Mouse (Mus musculus) intestine, embryonic 14.5 days (tissue): ENCODE measurements around the gene Slc22a23. TPM values are rescaled to one million over a fixed set of nuclear protein-coding genes. Genes with fewer than 3 reads are reported as not detected.

Experiments used
- ATAC-seq: fragments of 200-750 bp; cut with Nextera tagmentation; replicated peaks from 2 replicates; pipeline ENCODE4 v1.8.0; 2017; ENCODE audit warnings: low read depth, moderate number of reproducible peaks, moderate TSS enrichment, moderate library complexity; ENCODE audit not compliant: low FRiP score, low TSS enrichment
- DNase-seq: peaks from one replicate; pipeline ENCODE4 v3.0.0-alpha.2; 2018; ENCODE audit warnings: low spot score
- H3K27ac ChIP-seq: fragments of 300-500 bp; sonication (generic); 2 replicates; pipeline ENCODE4 v1.5.1; 2014; ENCODE audit warnings: low read depth, mild to moderate bottlenecking, control low read depth
- H3K27me3 ChIP-seq: fragments of 300-500 bp; sonication (generic); replicated peaks from 2 replicates; pipeline ENCODE4 v1.6.1; 2014; ENCODE audit warnings: low read length, control low read depth; ENCODE audit not compliant: control insufficient read depth, insufficient read depth
- H3K36me3 ChIP-seq: fragments of 300-500 bp; sonication (generic); 2 replicates; pipeline ENCODE4 v1.6.1; 2014; ENCODE audit warnings: low read length, control low read depth; ENCODE audit not compliant: control insufficient read depth, insufficient read depth
- H3K4me1 ChIP-seq: fragments of 300-500 bp; sonication (generic); replicated peaks from 2 replicates; pipeline ENCODE4 v1.6.1; 2014; ENCODE audit warnings: low read length, control low read depth, mixed read lengths; ENCODE audit not compliant: control insufficient read depth, insufficient read depth
- H3K4me2 ChIP-seq: fragments of 300-500 bp; sonication (generic); 2 replicates; pipeline ENCODE4 v1.6.1; 2014; ENCODE audit warnings: low read length
- H3K4me3 ChIP-seq: fragments of 300-500 bp; sonication (generic); 2 replicates; pipeline ENCODE4 v1.5.1; 2014; ENCODE audit warnings: low read depth, low read length, control low read depth, mixed read lengths
- H3K9ac ChIP-seq: fragments of 300-500 bp; sonication (generic); 2 replicates; pipeline ENCODE4 v1.6.1; 2014; ENCODE audit warnings: mild to moderate bottlenecking, low read length
- H3K9me3 ChIP-seq: fragments of 300-500 bp; sonication (generic); 2 replicates; pipeline ENCODE4 v1.6.1; 2016; ENCODE audit warnings: low read length, control low read depth; ENCODE audit not compliant: control insufficient read depth
- WGBS: fragments of 180-500 bp; shearing (Covaris S2); extraction: QIAGEN DNeasy Blood & Tissue Kit; methylation state at CpG from one replicate; pipeline ENCODE4 v1.1.7; 2014; 5-methylcytosine and 5-hydroxymethylcytosine counted together
- polyA plus RNA-seq: library from polyadenylated mRNA; unstranded; fragments of >200 nt; fragmentation: Nextera tagmentation; extraction: Ambion mirVana; gene quantifications from 2 replicates; pipeline ENCODE4 v1.2.1, GENCODE M21; 2014

The Slc22a23 gene
- polyA plus RNA-seq, 1 experiment from 2014 or later: 4.0 TPM

DNA sequence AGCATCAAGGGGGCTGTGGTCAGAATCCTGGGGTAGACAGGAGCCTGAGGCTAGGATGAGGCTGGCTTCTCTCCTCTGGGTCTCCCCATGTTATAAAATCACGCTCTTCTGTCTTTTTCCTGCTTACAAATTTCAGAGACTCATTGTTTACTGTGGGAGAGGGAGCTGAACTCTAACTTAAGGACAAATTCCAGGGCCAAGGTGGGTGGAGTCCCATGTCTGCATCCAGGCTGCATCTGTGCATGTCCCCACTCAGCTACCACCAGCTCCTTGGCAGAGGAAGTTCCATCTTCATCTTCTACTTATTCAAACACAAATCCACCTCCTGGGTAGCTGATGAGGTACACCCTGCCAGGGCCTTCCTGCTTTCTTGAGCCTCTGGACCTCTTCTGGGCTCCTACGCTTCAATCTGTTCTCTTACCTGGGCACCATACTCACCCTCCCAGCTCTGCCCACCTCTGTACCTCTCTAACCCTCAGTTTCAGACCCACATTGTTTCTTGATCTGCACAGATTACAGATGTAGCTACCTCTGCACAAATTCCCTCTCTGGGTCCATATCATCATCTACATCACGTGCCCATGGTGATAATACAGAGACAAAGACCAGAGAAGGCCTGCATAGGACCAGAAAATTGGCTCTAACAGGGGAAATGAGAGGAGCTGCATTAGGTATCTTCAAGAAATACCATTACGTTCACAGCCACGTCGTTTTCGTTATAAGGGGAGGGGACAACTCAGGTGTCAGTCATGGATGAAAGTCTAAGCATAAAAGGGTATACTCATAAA is 13.4 kb downstream of the Slc22a23 start:
- 87% methylated on average over 7 of the region's 7 CpGs for WGBS
- H3K27me3 ChIP-seq: no peaks in the 10 kb centered on the region

DNA sequence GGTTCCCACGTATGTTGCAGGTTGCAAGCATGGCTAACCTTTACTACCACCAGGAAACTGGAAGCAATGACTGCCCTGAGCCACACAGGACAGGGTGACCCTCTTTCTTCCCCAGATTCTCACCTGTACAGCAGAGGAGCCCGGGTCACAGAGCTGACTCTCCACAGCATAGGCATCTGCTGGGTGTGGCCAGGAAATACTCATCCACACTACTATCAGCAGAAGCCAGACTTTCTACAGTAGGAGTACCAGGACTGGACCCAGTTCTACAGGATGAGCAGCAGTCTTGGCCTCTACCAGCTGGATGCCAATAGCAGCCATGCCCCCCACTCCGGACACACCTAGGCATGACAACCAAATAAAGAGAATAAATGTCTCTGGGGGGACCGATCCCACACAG is 15.4 kb downstream of the Slc22a23 start:
- no peak overlapping the region for H3K4me3 ChIP-seq
- WGBS: 87% methylated on average over 4 of the region's 4 CpGs
- ATAC-seq: no peak

More for the DNA sequence above, 13.4 kb downstream of the Slc22a23 start:
- Histone ChIP-seq H3K9me3 (no peaks in the 10 kb centered on the region), H3K4me3 (no peak overlapping the region), H3K4me2 (no peak overlapping the region), H3K36me3 (no peaks in the 10 kb centered on the region), H3K9ac (no peak overlapping the region), H3K27ac (no peak overlapping the region), H3K4me1 (no peaks in the 10 kb centered on the region)
- ATAC-seq (no peak), DNase-seq (no peak)

DNA sequence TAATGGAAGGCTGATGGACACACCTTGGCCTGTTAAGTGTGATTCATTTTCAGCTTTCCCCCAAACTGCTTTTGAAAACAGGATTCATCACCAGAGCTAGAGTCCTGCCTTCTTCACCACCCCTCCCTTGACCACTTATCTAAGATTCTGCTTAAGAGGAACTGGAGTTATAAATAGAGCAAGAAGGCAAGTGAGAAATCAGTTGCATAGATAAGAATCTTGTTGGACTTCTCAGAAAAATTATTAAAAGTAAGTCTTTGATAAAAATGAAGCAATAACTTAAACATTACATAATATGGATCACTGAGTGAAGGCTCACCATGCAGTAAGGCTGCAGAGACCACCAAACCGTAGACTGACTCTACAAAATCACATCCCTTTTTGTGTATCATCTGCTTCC is 18.0 kb downstream of the Slc22a23 start:
- no peaks in the 10 kb centered on the region for H3K9me3 ChIP-seq
- H3K4me1 ChIP-seq: no peaks in the 10 kb centered on the region
- no peaks in the 10 kb centered on the region for H3K27me3 ChIP-seq
- no peak for ATAC-seq
- WGBS: 90% methylated on average over 1 of the region's 1 CpGs
- H3K27ac ChIP-seq: no peak overlapping the region
- no peak for DNase-seq
- no peak overlapping the region for H3K4me2 ChIP-seq
- no peak overlapping the region for H3K9ac ChIP-seq
- no peak overlapping the region for H3K4me3 ChIP-seq
- no peaks in the 10 kb centered on the region for H3K36me3 ChIP-seq

More for the DNA sequence above, 15.4 kb downstream of the Slc22a23 start:
- no peak overlapping the region for H3K9ac ChIP-seq
- H3K36me3 ChIP-seq: no peaks in the 10 kb centered on the region
- H3K9me3 ChIP-seq: no peaks in the 10 kb centered on the region
- no peaks in the 10 kb centered on the region for H3K27me3 ChIP-seq
- DNase-seq: no peak
- H3K4me1 ChIP-seq: no peaks in the 10 kb centered on the region
- H3K27ac ChIP-seq: no peak overlapping the region
- no peak overlapping the region for H3K4me2 ChIP-seq

DNA sequence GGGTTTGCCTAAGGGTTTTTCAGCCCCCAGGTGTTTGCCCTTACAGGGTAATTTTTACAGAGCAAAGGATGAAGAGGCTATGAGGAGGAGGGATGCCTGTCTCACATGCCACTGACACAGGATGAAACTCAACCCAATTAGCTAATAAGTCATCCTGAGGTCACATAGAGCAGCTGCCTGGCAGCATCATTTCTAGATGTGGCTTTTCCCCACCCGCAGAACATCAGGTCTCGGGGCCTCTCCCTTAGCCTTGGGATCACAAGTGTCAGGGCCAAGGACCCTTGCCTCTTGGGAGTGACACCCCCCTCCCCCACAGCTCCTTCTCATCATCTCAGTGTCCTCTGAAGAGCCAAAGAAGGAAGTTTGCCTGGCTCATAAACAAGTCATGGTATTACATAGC is 21.6 kb downstream of the Slc22a23 start:
- H3K4me3 ChIP-seq: no peak overlapping the region
- H3K4me1 ChIP-seq: no peaks in the 10 kb centered on the region
- H3K27me3 ChIP-seq: no peaks in the 10 kb centered on the region
- H3K27ac ChIP-seq: no peak overlapping the region
- DNase-seq (no peak), ATAC-seq (no peak)
- H3K9me3 ChIP-seq: no peaks in the 10 kb centered on the region
- 56% methylated on average over 2 of the region's 2 CpGs for WGBS
- H3K36me3 ChIP-seq: no peaks in the 10 kb centered on the region
- no peak overlapping the region for H3K9ac ChIP-seq
- H3K4me2 ChIP-seq: no peak overlapping the region

DNA sequence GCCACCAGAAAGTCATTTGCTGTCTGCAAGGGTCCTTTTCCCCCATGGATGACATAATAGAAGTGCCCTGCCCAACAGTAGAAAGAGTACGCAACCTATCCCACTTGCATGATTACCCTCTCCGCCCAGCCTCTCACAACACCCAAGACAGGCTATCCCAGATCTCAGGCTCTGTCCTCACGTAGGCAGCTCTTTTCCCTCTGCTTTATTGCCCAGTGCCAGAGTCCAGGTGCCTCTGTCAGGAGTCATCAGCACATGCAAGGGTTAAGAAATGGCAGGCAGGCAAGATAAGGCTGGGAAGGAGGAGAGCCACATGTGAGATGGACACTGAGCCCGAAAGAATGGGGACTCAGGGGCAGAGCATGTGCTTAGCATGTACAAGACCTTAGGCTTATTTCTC is 24.5 kb downstream of the Slc22a23 start:
- Histone ChIP-seq H3K4me3 (no peak overlapping the region), H3K4me2 (no peak overlapping the region), H3K27ac (no peak overlapping the region), H3K9ac (no peak overlapping the region), H3K4me1 (no peaks in the 10 kb centered on the region), H3K36me3 (no peaks in the 10 kb centered on the region), H3K9me3 (no peaks in the 10 kb centered on the region), H3K27me3 (no peaks in the 10 kb centered on the region)
- DNase-seq: no peak
- peak; percentile 58; the same call in 1 of the 2 replicates for ATAC-seq
- 69% methylated on average over 4 of the region's 4 CpGs for WGBS

DNA sequence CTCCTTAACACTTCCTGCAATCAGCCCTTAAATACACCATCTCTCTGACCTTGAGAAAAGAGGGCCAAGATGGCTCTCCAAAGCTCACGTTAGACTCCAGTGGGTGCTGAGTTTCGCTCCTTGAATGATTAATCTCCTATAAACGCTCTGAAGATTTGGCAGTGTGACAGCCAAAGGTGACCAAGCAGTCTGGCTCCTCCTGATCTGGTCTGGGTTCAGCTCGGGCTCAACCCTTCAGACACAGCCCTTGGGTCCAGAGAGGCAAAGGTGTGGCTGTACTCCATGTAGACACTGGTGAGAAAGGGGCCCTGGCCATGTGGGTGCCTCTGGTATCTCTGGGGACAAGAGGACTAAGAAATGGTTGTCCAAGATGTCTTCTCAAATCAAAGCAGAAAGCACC is 27.9 kb downstream of the Slc22a23 start:
- DNase-seq (no peak), ATAC-seq (no peak)
- no peak overlapping the region for H3K4me3 ChIP-seq
- H3K27me3 ChIP-seq: no peaks in the 10 kb centered on the region
- H3K27ac ChIP-seq: no peak overlapping the region
- H3K9ac ChIP-seq: no peak overlapping the region
- H3K4me2 ChIP-seq: no peak overlapping the region
- H3K9me3 ChIP-seq: no peaks in the 10 kb centered on the region
- WGBS: 82% methylated on average over 4 of the region's 4 CpGs
- no peaks in the 10 kb centered on the region for H3K4me1 ChIP-seq
- H3K36me3 ChIP-seq: no peaks in the 10 kb centered on the region

DNA sequence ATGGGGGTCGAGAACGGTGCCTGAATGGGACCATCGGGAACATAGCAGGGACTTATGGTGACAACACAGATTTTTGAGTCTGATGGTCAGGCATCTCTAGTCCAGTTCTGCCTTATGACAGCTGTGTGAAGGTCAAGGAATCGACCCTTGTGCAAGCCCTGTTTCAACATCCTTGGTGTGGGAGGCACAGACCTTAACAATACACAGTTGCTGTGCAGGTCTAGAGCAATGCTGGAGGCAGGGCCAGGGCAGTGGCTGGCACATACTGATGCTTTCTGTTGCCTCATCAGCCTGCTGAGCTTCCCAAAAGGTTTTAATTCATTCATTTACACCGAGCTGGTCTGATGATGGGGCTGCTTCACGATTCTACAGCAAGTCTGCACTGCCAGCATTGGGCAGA is 28.5 kb downstream of the Slc22a23 start:
- ATAC-seq: no peak
- DNase-seq: no peak
- Histone ChIP-seq H3K27me3 (no peaks in the 10 kb centered on the region), H3K4me2 (no peak overlapping the region), H3K9me3 (no peaks in the 10 kb centered on the region), H3K9ac (no peak overlapping the region), H3K4me3 (no peak overlapping the region), H3K4me1 (no peaks in the 10 kb centered on the region), H3K27ac (no peak overlapping the region), H3K36me3 (no peaks in the 10 kb centered on the region)
- WGBS: 89% methylated on average over 6 of the region's 6 CpGs

DNA sequence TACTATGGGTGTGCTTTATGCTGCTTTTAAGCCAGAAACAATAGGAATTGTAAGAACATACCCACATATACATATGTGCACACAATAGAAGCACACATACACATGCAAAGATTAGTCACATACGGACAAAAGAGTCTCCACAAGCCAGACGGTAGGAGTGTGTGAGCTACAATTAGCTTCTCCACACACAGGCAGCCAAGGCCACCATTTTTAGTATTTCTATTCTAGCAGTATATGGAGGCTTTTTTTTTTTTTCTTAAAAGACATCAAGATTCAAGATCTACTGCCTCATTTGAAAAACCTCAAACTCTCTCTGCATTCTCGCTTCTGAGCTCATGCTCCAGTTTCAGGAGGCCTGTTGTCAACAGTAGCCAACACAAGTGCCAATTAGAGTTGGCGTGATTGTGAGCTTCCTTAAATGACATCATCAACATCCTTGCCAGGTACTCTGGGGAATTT is 31.9 kb downstream of the Slc22a23 start:
- Histone ChIP-seq H3K27me3 (no peaks in the 10 kb centered on the region), H3K36me3 (no peaks in the 10 kb centered on the region), H3K4me3 (no peak overlapping the region), H3K9ac (no peak overlapping the region), H3K27ac (no peak overlapping the region), H3K9me3 (no peaks in the 10 kb centered on the region), H3K4me1 (no peaks in the 10 kb centered on the region), H3K4me2 (no peak overlapping the region)
- no peak for DNase-seq
- 81% methylated on average over 4 of the region's 4 CpGs for WGBS
- no peak for ATAC-seq
